Mouse (Mus musculus) liver, adult 2 months (tissue): Measurements from ENCODE around the gene Ppp1r9a.

ENCODE experiments used
- CTCF ChIP-seq: fragments of 200-500 bp; IDR thresholded peaks from 2 replicates; pipeline ENCODE4 v1.5.1; 2011; ENCODE audit warnings: low read depth, low read length, control low read depth
- POLR2A ChIP-seq: fragments of 200-500 bp; IDR thresholded peaks from 2 replicates; pipeline ENCODE4 v1.6.1; 2011; ENCODE audit warnings: low read length, control low read depth; ENCODE audit not compliant: insufficient read depth; ENCODE audit errors: extremely low read depth

DNA sequence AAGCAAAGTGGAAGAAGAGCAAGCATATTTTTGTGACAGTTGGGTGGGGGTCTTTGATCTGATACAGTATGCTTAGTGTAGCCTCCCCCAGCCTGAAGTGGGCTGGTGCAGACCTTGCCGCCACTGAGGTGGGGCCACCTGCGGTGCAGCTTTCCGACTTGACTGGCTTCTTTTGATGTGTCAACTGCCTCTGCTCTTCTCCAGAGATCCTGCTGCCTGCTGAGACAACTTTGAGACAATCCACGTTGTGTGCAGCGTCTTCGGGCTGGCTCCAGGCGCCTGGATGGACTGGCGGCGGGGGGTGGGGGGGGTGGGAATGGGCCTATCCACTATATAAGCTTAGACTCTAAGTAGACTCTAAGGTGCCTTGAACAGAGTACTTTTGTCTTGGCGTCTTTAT is 47.5 kb upstream of the Ppp1r9a start:
- TF ChIP-seq CTCF, result no peak
- TF ChIP-seq POLR2A, result no peak
